Mouse (Mus musculus) layer of hippocampus, postnatal 14 days (tissue): ENCODE results near the gene Ptgis. TPM values are rescaled to one million over a fixed set of nuclear protein-coding genes. Genes with fewer than 3 reads are reported as not detected.

Source experiments
- DNase-seq, 2 experiments: peaks; one replicate each; pipeline ENCODE4 v3.0.0; 2021 to 2022; ENCODE audit warnings: low spot score in 2 of 2, mixed read lengths in 1 of 2
- total RNA-seq, 2 experiments: library from RNA; stranded (reverse); gene quantifications; 2 replicates each; pipeline ENCODE4 v1.2.3; 2021

Gene Ptgis
- total RNA-seq, 2 experiments from 2014 or later: 1.3 to 2.1 TPM

- DNase-seq: no peak
Measured at GRCm38 (mm10) chr2:167263931-167264330, 23.5 kb upstream of the Ptgis start.

GRCm38 (mm10) chr2:167263040-167263810 is 22.8 kb upstream of the Ptgis start:
- DNase-seq: no peak

GRCm38 (mm10) chr2:167262433-167262832 is 22.0 kb upstream of the Ptgis start:
- DNase-seq: no peak

- no peak for DNase-seq
Measured at GRCm38 (mm10) chr2:167261106-167261505, 20.7 kb upstream of the Ptgis start.

- no peak for DNase-seq
Measured at GRCm38 (mm10) chr2:167257790-167258189, 17.4 kb upstream of the Ptgis start.

- DNase-seq: no peak
Measured at GRCm38 (mm10) chr2:167254808-167255207, 14.4 kb upstream of the Ptgis start.

GRCm38 (mm10) chr2:167254185-167254584 is 13.8 kb upstream of the Ptgis start:
- no peak for DNase-seq

- DNase-seq: no peak
Measured at GRCm38 (mm10) chr2:167253476-167253875, 13.1 kb upstream of the Ptgis start.

GRCm38 (mm10) chr2:167252057-167252687 is 11.8 kb upstream of the Ptgis start:
- DNase-seq: no peak

GRCm38 (mm10) chr2:167250736-167251337 is 10.4 kb upstream of the Ptgis start:
- no peak for DNase-seq

- DNase-seq: no peak
Measured at GRCm38 (mm10) chr2:167250003-167250735, 9.8 kb upstream of the Ptgis start.

- no peak for DNase-seq
Measured at GRCm38 (mm10) chr2:167249591-167249990, 9.2 kb upstream of the Ptgis start.

GRCm38 (mm10) chr2:167247823-167248222 is 7.4 kb upstream of the Ptgis start:
- no peak for DNase-seq

- no peak for DNase-seq
Measured at GRCm38 (mm10) chr2:167246704-167247103, 6.3 kb upstream of the Ptgis start.

GRCm38 (mm10) chr2:167244892-167245291 is 4.5 kb upstream of the Ptgis start:
- no peak for DNase-seq

GRCm38 (mm10) chr2:167243831-167244563 is 3.6 kb upstream of the Ptgis start:
- no peak for DNase-seq

- DNase-seq: no peak
Measured at GRCm38 (mm10) chr2:167239262-167239661, 1.1 kb downstream of the Ptgis start.

GRCm38 (mm10) chr2:167237224-167237623 is 3.2 kb downstream of the Ptgis start:
- DNase-seq: no peak

GRCm38 (mm10) chr2:167236174-167236573 is 4.2 kb downstream of the Ptgis start:
- DNase-seq: no peak

- no peak for DNase-seq
Measured at GRCm38 (mm10) chr2:167235338-167236018, 4.9 kb downstream of the Ptgis start.
